Mouse (Mus musculus) MEL (cell line): ENCODE measurements around the gene Il17ra. TPM values are rescaled to one million over a fixed set of nuclear protein-coding genes. Genes with fewer than 3 reads are reported as not detected.

Source experiments
- DNase-seq: peaks from one replicate; pipeline ENCODE4 v3.0.0; 2011; ENCODE audit warnings: low read depth, low spot score
- H3K27ac ChIP-seq: 2 replicates; pipeline ENCODE4 v1.5.1; 2012; ENCODE audit warnings: low read depth, mild to moderate bottlenecking, control low read depth, low read length, moderate library complexity; ENCODE audit not compliant: control insufficient read depth
- H3K27me3 ChIP-seq, 2 experiments: fragments of 150-350 bp in 1 of 2; sonication (generic) in 1 of 2; 2 replicates each; pipeline ENCODE4 v1.6.1; 2012; ENCODE audit warnings: low read length in 2 of 2, mild to moderate bottlenecking in 2 of 2, improper control_type of control experiment in 1 of 2, moderate library complexity in 1 of 2; ENCODE audit not compliant: insufficient read depth in 2 of 2, control insufficient read depth in 1 of 2
- H3K36me3 ChIP-seq, 2 experiments: 2 replicates each; pipeline ENCODE4 v1.6.1; 2012 to 2014; ENCODE audit warnings: low read length in 2 of 2, improper control_type of control experiment in 1 of 2, inconsistent platforms in 1 of 2, mild to moderate bottlenecking in 1 of 2; ENCODE audit not compliant: insufficient read depth in 2 of 2, control insufficient read depth in 1 of 2
- H3K4me1 ChIP-seq, 2 experiments: fragments of 150-350 bp in 1 of 2; sonication (generic) in 1 of 2; 2 replicates each; pipeline ENCODE4 v1.6.1; 2012; ENCODE audit warnings: low read length in 2 of 2, improper control_type of control experiment in 1 of 2, mild to moderate bottlenecking in 1 of 2; ENCODE audit not compliant: insufficient read depth in 2 of 2, control insufficient read depth in 1 of 2
- H3K4me3 ChIP-seq, 2 experiments: fragments of 150-350 bp in 1 of 2; sonication (generic) in 1 of 2; 2 replicates each; pipeline ENCODE4 v1.5.1; 2012; ENCODE audit warnings: low read depth in 2 of 2, low read length in 2 of 2, mild to moderate bottlenecking in 2 of 2, moderate library complexity in 2 of 2, control low read depth in 1 of 2, improper control_type of control experiment in 1 of 2; ENCODE audit not compliant: control insufficient read depth in 1 of 2, insufficient read depth in 1 of 2
- H3K79me2 ChIP-seq: 2 replicates; pipeline ENCODE4 v1.6.1; 2012; ENCODE audit warnings: mild to moderate bottlenecking, low read length, moderate library complexity; ENCODE audit not compliant: control insufficient read depth, poor library complexity, insufficient read depth
- H3K9ac ChIP-seq: 2 replicates; pipeline ENCODE4 v1.6.1; 2012; ENCODE audit warnings: low read depth, mild to moderate bottlenecking, control low read depth, low read length, moderate library complexity; ENCODE audit not compliant: control insufficient read depth, poor library complexity, severe bottlenecking
- H3K9me3 ChIP-seq: fragments of 150-350 bp; sonication (generic); replicated peaks from 2 replicates; pipeline ENCODE4 v1.6.1; 2012; ENCODE audit warnings: mild to moderate bottlenecking, low read length, improper control_type of control experiment, moderate library complexity; ENCODE audit not compliant: insufficient read depth
- BHLHE40 ChIP-seq: IDR thresholded peaks from 2 replicates; pipeline ENCODE4 v1.6.1; 2012; ENCODE audit warnings: low read depth, mild to moderate bottlenecking, inconsistent platforms, low read length, improper control_type of control experiment, borderline replicate concordance
- CTCF ChIP-seq, 3 experiments: IDR thresholded peaks in 2 of 3; conservative IDR thresholded peaks in 1 of 3; 2 replicates each; pipeline ENCODE4 v1.5.1; 2011 to 2012; ENCODE audit warnings: low read length in 3 of 3, low read depth in 2 of 3, mild to moderate bottlenecking in 2 of 3, improper control_type of control experiment in 1 of 3, inconsistent platforms in 1 of 3, mixed read lengths in 1 of 3, moderate library complexity in 1 of 3; ENCODE audit not compliant: control insufficient read depth in 1 of 3, insufficient read depth in 1 of 3, poor library complexity in 1 of 3, severe bottlenecking in 1 of 3
- E2F4 ChIP-seq: IDR thresholded peaks from 2 replicates; pipeline ENCODE4 v1.6.1; 2011; ENCODE audit warnings: low read depth, low read length, improper control_type of control experiment, borderline replicate concordance
- ELF1 ChIP-seq: IDR thresholded peaks from 2 replicates; pipeline ENCODE4 v1.6.1; 2014; ENCODE audit warnings: low read depth, mild to moderate bottlenecking, inconsistent platforms, low read length, improper control_type of control experiment, moderate library complexity
- EP300 ChIP-seq, 2 experiments: IDR thresholded peaks; 2 replicates each; pipeline ENCODE4 v1.6.1; 2011; ENCODE audit warnings: improper control_type of control experiment in 2 of 2, low read length in 2 of 2, low read depth in 1 of 2, mild to moderate bottlenecking in 1 of 2
- ETS1 ChIP-seq: IDR thresholded peaks from 2 replicates; pipeline ENCODE4 v1.6.1; 2012; ENCODE audit warnings: low read depth, mild to moderate bottlenecking, inconsistent platforms, low read length, improper control_type of control experiment, moderate library complexity
- GABPA ChIP-seq: IDR thresholded peaks from 2 replicates; pipeline ENCODE4 v1.6.1; 2012; ENCODE audit warnings: low read depth, mild to moderate bottlenecking, inconsistent platforms, low read length, improper control_type of control experiment, moderate library complexity
- GATA1 ChIP-seq: IDR thresholded peaks from 2 replicates; pipeline ENCODE4 v1.6.1; 2011; ENCODE audit warnings: low read depth, low read length, improper control_type of control experiment
- HCFC1 ChIP-seq: IDR thresholded peaks from 2 replicates; pipeline ENCODE4 v1.6.1; 2012; ENCODE audit warnings: low read depth, mild to moderate bottlenecking, inconsistent platforms, low read length, improper control_type of control experiment, moderate library complexity
- JUND ChIP-seq: IDR thresholded peaks from 2 replicates; pipeline ENCODE4 v1.6.1; 2011; ENCODE audit warnings: low read depth, mild to moderate bottlenecking, improper control_type of control experiment, low read length
- KAT2A ChIP-seq: conservative IDR thresholded peaks from 2 replicates; pipeline ENCODE4 v1.6.1; 2012; ENCODE audit warnings: low read depth, low read length, improper control_type of control experiment, inconsistent platforms
- MAX ChIP-seq: IDR thresholded peaks from 2 replicates; pipeline ENCODE4 v1.6.1; 2011; ENCODE audit warnings: low read length, improper control_type of control experiment
- MAZ ChIP-seq: IDR thresholded peaks from 2 replicates; pipeline ENCODE4 v1.6.1; 2012; ENCODE audit warnings: low read depth, mild to moderate bottlenecking, inconsistent platforms, low read length, improper control_type of control experiment
- MYB ChIP-seq: IDR thresholded peaks from 2 replicates; pipeline ENCODE4 v1.6.1; 2011; ENCODE audit warnings: mild to moderate bottlenecking, low read depth, low read length, improper control_type of control experiment
- MYC ChIP-seq: IDR thresholded peaks from 2 replicates; pipeline ENCODE4 v1.6.1; 2011; ENCODE audit warnings: low read depth, mild to moderate bottlenecking, low read length, improper control_type of control experiment, moderate library complexity
- NELFE ChIP-seq: IDR thresholded peaks from 2 replicates; pipeline ENCODE4 v1.6.1; 2011; ENCODE audit warnings: low read depth, low read length, improper control_type of control experiment
- NRF1 ChIP-seq: IDR thresholded peaks from 2 replicates; pipeline ENCODE4 v1.6.1; 2014; ENCODE audit warnings: low read depth, mild to moderate bottlenecking, inconsistent platforms, low read length, improper control_type of control experiment, moderate library complexity; ENCODE audit not compliant: poor library complexity, insufficient read depth, severe bottlenecking
- POLR2AphosphoS2 ChIP-seq: IDR thresholded peaks from 2 replicates; pipeline ENCODE4 v1.6.1; 2011; ENCODE audit warnings: low read length, improper control_type of control experiment
- POLR2AphosphoS5 ChIP-seq: IDR thresholded peaks from 2 replicates; pipeline ENCODE4 v1.6.1; 2012; ENCODE audit warnings: low read depth, borderline replicate concordance, mild to moderate bottlenecking, inconsistent platforms, low read length, moderate library complexity, mixed read lengths
- RAD21 ChIP-seq: IDR thresholded peaks from 2 replicates; pipeline ENCODE4 v1.6.1; 2011; ENCODE audit warnings: mild to moderate bottlenecking, low read depth, low read length, improper control_type of control experiment
- RCOR1 ChIP-seq: IDR thresholded peaks from 2 replicates; pipeline ENCODE4 v1.6.1; 2012; ENCODE audit warnings: low read depth, mild to moderate bottlenecking, inconsistent platforms, low read length, improper control_type of control experiment
- TAL1 ChIP-seq: IDR thresholded peaks from 2 replicates; pipeline ENCODE4 v1.6.1; 2012; ENCODE audit warnings: mild to moderate bottlenecking, inconsistent platforms, low read length, moderate library complexity, mixed read lengths
- TBP ChIP-seq: IDR thresholded peaks from 2 replicates; pipeline ENCODE4 v1.8.0; 2011; ENCODE audit warnings: low read depth, low read length, improper control_type of control experiment
- TCF12 ChIP-seq: IDR thresholded peaks from 2 replicates; pipeline ENCODE4 v1.6.1; 2014; ENCODE audit warnings: low read depth, mild to moderate bottlenecking, inconsistent platforms, low read length, improper control_type of control experiment, moderate library complexity
- UBTF ChIP-seq: IDR thresholded peaks from 2 replicates; pipeline ENCODE4 v1.6.1; 2012; ENCODE audit warnings: low read depth, mild to moderate bottlenecking, inconsistent platforms, low read length, improper control_type of control experiment, moderate library complexity, borderline replicate concordance; ENCODE audit not compliant: insufficient read depth
- USF1 ChIP-seq: IDR thresholded peaks from 2 replicates; pipeline ENCODE4 v1.6.1; 2014; ENCODE audit warnings: low read depth, mild to moderate bottlenecking, inconsistent platforms, low read length, improper control_type of control experiment, moderate library complexity
- USF2 ChIP-seq, 2 experiments: IDR thresholded peaks; 2 replicates each; pipeline ENCODE4 v1.6.1; 2011 to 2012; ENCODE audit warnings: improper control_type of control experiment in 2 of 2, low read length in 2 of 2, borderline replicate concordance in 1 of 2, inconsistent platforms in 1 of 2, low read depth in 1 of 2, mild to moderate bottlenecking in 1 of 2; ENCODE audit not compliant: insufficient read depth in 1 of 2
- ZC3H11A ChIP-seq: IDR thresholded peaks from 2 replicates; pipeline ENCODE4 v1.6.1; 2012; ENCODE audit warnings: low read depth, mild to moderate bottlenecking, inconsistent platforms, low read length, improper control_type of control experiment
- ZKSCAN1 ChIP-seq: IDR thresholded peaks from 2 replicates; pipeline ENCODE4 v1.6.1; 2012; ENCODE audit warnings: low read depth, mild to moderate bottlenecking, inconsistent platforms, low read length, improper control_type of control experiment, moderate library complexity
- polyA plus RNA-seq, 2 experiments: library from polyadenylated mRNA; stranded (reverse) in 1 of 2; unstranded in 1 of 2; fragments of >175 nt in 1 of 2; fragments of >200 nt in 1 of 2; gene quantifications; 2 replicates each; pipeline versions ENCODE4 v1.2.1 to v1.2.4; 2012; ENCODE audit warnings: low replicate concordance in 2 of 2, low read depth in 1 of 2; ENCODE audit not compliant: insufficient read length in 2 of 2, insufficient read depth in 1 of 2, missing spikeins in 1 of 2
- total RNA-seq: library from RNA; depleted of rRNA; stranded (reverse); fragments of 300-350 nt; gene quantifications from 2 replicates; pipeline ENCODE4 v1.2.3, GENCODE M21; 2012

Gene Il17ra
- total and polyA plus RNA-seq, 3 experiments: 18.0 to 43.3 TPM; not detected in 1

DNA sequence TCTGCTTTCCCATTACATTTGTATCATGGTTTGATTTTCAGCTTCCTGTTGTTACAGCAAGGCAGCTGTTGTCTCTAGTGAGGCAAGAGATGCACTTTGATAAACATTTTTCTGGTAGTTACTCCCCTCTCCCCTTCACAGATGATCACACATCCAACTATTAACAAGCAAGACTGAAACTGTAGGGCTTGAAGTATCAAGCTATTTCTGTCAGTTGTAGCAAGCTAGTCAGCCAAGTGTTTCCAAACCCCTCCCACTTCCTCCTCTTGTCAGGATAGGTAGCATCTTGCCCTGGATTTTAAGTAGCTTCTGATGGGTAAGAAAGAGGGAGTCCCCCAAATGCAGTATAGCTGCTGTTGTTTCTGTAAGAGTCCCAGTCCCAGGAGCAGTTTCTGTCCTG lies 6.7 kb downstream of the Il17ra start:
- H3K79me2 ChIP-seq: peaks cover 42% of the 10 kb centered on the region
- no peaks in the 10 kb centered on the region for H3K9me3 ChIP-seq
- H3K27ac ChIP-seq: no peak overlapping the region
- peaks cover 2 to 48% of the 10 kb centered on the region in 2 experiments; a peak in 3 of 4 replicates for H3K36me3 ChIP-seq
- no peak overlapping the region for H3K4me3 ChIP-seq
- no peaks in the 10 kb centered on the region for H3K27me3 ChIP-seq
- TF ChIP-seq ZKSCAN1 (no peak), MYB (no peak), RCOR1 (no peak), POLR2AphosphoS2 (no peak), ELF1 (no peak), JUND (no peak), ETS1 (no peak), ZC3H11A (no peak), USF1 (no peak), NRF1 (no peak), RAD21 (no peak)
- no peak overlapping the region for H3K9ac ChIP-seq
- DNase-seq: peak; percentile 51
- peaks cover 22 to 61% of the 10 kb centered on the region in 2 experiments for H3K4me1 ChIP-seq

DNA sequence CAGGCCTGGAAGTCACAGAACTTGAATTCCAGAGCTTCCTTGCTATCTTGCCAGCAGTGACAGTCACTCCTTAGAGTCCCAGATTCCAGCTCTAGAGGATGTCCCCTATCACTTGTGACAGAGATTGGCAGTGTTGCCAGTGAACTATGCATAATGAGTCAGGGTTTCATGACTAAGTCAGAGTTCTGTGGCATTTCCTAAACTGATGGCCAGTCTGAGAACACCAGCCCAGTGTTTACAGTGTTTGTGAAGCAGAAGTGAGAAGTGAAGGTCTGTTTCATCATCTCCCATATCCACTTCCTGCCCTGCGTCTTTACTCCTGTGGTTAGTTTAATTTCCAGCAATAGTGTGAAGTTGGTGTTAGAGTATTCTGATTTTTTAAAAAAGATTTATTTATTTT lies 7.6 kb downstream of the Il17ra start:
- no peaks in the 10 kb centered on the region for H3K27me3 ChIP-seq
- DNase-seq: peak; percentile 74
- H3K9me3 ChIP-seq: no peaks in the 10 kb centered on the region
- peak overlapping the region; percentile 2; the same call in 1 of the 2 replicates for H3K27ac ChIP-seq
- H3K4me1 ChIP-seq: peaks cover 14 to 52% of the 10 kb centered on the region in 2 experiments
- no peak overlapping the region for H3K9ac ChIP-seq
- H3K4me3 ChIP-seq: no peak overlapping the region
- peaks cover 4 to 40% of the 10 kb centered on the region in 2 experiments for H3K36me3 ChIP-seq
- peaks cover 34% of the 10 kb centered on the region for H3K79me2 ChIP-seq
- no peak for TF ChIP-seq NELFE
- TF ChIP-seq GABPA: no peak
- peak; percentile 42 for TF ChIP-seq TAL1
- TF ChIP-seq E2F4: no peak
- 0 out of 2 replicates have a peak, but pooled peaks have one; percentile 11 for TF ChIP-seq TCF12
- TF ChIP-seq ZKSCAN1: no peak
- no peak for TF ChIP-seq RCOR1
- TF ChIP-seq RAD21: no peak
- TF ChIP-seq MYB: no peak
- no peak for TF ChIP-seq NRF1
- no peak for TF ChIP-seq MAX
- TF ChIP-seq USF2 (IDR thresholded peaks at IDR 0.05; ENCODE audit: borderline replicate concordance in 1 of 2, insufficient read depth in 1 of 2, low read depth in 1 of 2, low read length in 2 of 2): no peak
- TF ChIP-seq CTCF (IDR thresholded peaks at IDR 0.05 in 2 of 3, conservative IDR thresholded peaks at IDR 0.05 in 1 of 3; ENCODE audit: control insufficient read depth in 1 of 3, insufficient read depth in 1 of 3, low read depth in 2 of 3, low read length in 3 of 3, poor library complexity in 1 of 3, severe bottlenecking in 1 of 3): no peak
- TF ChIP-seq GATA1: no peak
- no peak for TF ChIP-seq JUND
- TF ChIP-seq KAT2A: no peak
- TF ChIP-seq EP300 (IDR thresholded peaks at IDR 0.05; ENCODE audit: low read depth in 1 of 2, low read length in 2 of 2): peak in 1 of 2 experiments; percentile 22; a peak in 1 of 4 replicates
- TF ChIP-seq ELF1: no peak
- no peak for TF ChIP-seq UBTF
- no peak for TF ChIP-seq HCFC1
- TF ChIP-seq BHLHE40: no peak
- TF ChIP-seq POLR2AphosphoS5: no peak
- no peak for TF ChIP-seq MYC
- TF ChIP-seq POLR2AphosphoS2: no peak
- TF ChIP-seq ETS1: peak; percentile 66
- no peak for TF ChIP-seq TBP
- TF ChIP-seq MAZ: no peak
